Mouse (Mus musculus) heart, embryonic 16.5 days (tissue): ENCODE results near the gene Pon3. TPM values are rescaled to one million over a fixed set of nuclear protein-coding genes. Genes with fewer than 3 reads are reported as not detected.

Experiments
- ATAC-seq: fragments of 200-750 bp; cut with Nextera tagmentation; replicated peaks from 2 replicates; pipeline ENCODE4 v1.8.0; 2017; ENCODE audit warnings: moderate number of reproducible peaks; ENCODE audit not compliant: insufficient read depth, low FRiP score; ENCODE audit errors: extremely low read depth
- H3K27ac ChIP-seq: fragments of 300-500 bp; sonication (generic); 2 replicates; pipeline ENCODE4 v1.5.1; 2014; ENCODE audit warnings: mild to moderate bottlenecking, low read length, control low read depth, moderate library complexity
- H3K27me3 ChIP-seq: fragments of 300-500 bp; sonication (generic); 2 replicates; pipeline ENCODE4 v1.6.1; 2014; ENCODE audit warnings: low read length, mixed read lengths; ENCODE audit not compliant: control insufficient read depth, insufficient read depth
- H3K36me3 ChIP-seq: fragments of 300-500 bp; sonication (generic); 2 replicates; pipeline ENCODE4 v1.6.1; 2014; ENCODE audit not compliant: control insufficient read depth, insufficient read depth
- H3K4me1 ChIP-seq: fragments of 300-500 bp; sonication (generic); 2 replicates; pipeline ENCODE4 v1.6.1; 2014; ENCODE audit warnings: low read length, mixed read lengths; ENCODE audit not compliant: control insufficient read depth, insufficient read depth
- H3K4me2 ChIP-seq: fragments of 300-500 bp; sonication (generic); 2 replicates; pipeline ENCODE4 v1.6.1; 2014; ENCODE audit warnings: low read depth, mild to moderate bottlenecking, control low read depth, low read length
- H3K4me3 ChIP-seq: fragments of 300-500 bp; sonication (generic); 2 replicates; pipeline ENCODE4 v1.5.1; 2014; ENCODE audit warnings: mild to moderate bottlenecking, control low read depth, low read length
- H3K9ac ChIP-seq: fragments of 300-500 bp; sonication (generic); 2 replicates; pipeline ENCODE4 v1.6.1; 2014; ENCODE audit warnings: low read length, control low read depth
- H3K9me3 ChIP-seq: fragments of 300-500 bp; sonication (generic); replicated peaks from 2 replicates; pipeline ENCODE4 v1.6.1; 2016; ENCODE audit warnings: low read length; ENCODE audit not compliant: control insufficient read depth
- WGBS: fragments of 180-500 bp; shearing (Covaris S2); extraction: QIAGEN DNeasy Blood & Tissue Kit; methylation state at CpG from one replicate; pipeline ENCODE4 v1.1.7; 2014; 5-methylcytosine and 5-hydroxymethylcytosine counted together
- polyA plus RNA-seq: library from polyadenylated mRNA; unstranded; fragments of >200 nt; fragmentation: Nextera tagmentation; extraction: Ambion mirVana; gene quantifications from 2 replicates; pipeline ENCODE4 v1.2.1, GENCODE M21; 2015

Pon3 gene
- polyA plus RNA-seq, 1 experiment from 2014 or later: 36.8 TPM

- Histone ChIP-seq H3K27ac (no peak overlapping the region), H3K4me1 (no peaks in the 10 kb centered on the region), H3K36me3 (no peaks in the 10 kb centered on the region), H3K4me2 (no peak overlapping the region), H3K4me3 (no peak overlapping the region), H3K9me3 (no peaks in the 10 kb centered on the region), H3K9ac (no peak overlapping the region), H3K27me3 (no peaks in the 10 kb centered on the region)
- 85% methylated on average over 5 of the region's 5 CpGs for WGBS
- ATAC-seq: no peak
These were observed 57.5 kb downstream of the Pon3 start for GRCm38 (mm10) chr6:5198590-5198989.

- ATAC-seq: no peak
- H3K4me3 ChIP-seq: no peak within 1 kb of the TSS
- H3K27me3 ChIP-seq: no peaks in the 10 kb centered on the region
- no peaks in the 10 kb centered on the region for H3K9me3 ChIP-seq
- peaks cover 5% of the 10 kb centered on the region; the same call in 1 of the 2 replicates for H3K4me1 ChIP-seq
- 42% methylated on average over 5 of the region's 5 CpGs for WGBS
- H3K36me3 ChIP-seq: no peaks in the 10 kb centered on the region
- H3K4me2 ChIP-seq: no peak within 1 kb of the TSS
- no peak within 1 kb of the TSS for H3K9ac ChIP-seq
- H3K27ac ChIP-seq: no peak within 1 kb of the TSS
These were observed 62.4 kb downstream of the Pon3 start, which contains the start of gene Pon1 for GRCm38 (mm10) chr6:5193693-5194092. Gene Pon1, minus strand, starts transcription at chr6:5193946.

GRCm38 (mm10) chr6:5190761-5191160, 65.3 kb downstream of the Pon3 start:
- H3K4me3 ChIP-seq: no peak overlapping the region
- H3K4me2 ChIP-seq: no peak overlapping the region
- H3K27me3 ChIP-seq: no peaks in the 10 kb centered on the region
- ATAC-seq: no peak
- 67% methylated on average over 4 of the region's 4 CpGs for WGBS
- H3K9me3 ChIP-seq: no peaks in the 10 kb centered on the region
- H3K4me1 ChIP-seq: peaks cover 5% of the 10 kb centered on the region; the same call in 1 of the 2 replicates
- no peaks in the 10 kb centered on the region for H3K36me3 ChIP-seq
- H3K27ac ChIP-seq: no peak overlapping the region
- H3K9ac ChIP-seq: no peak overlapping the region

- Histone ChIP-seq H3K4me2 (no peak overlapping the region), H3K27ac (no peak overlapping the region), H3K27me3 (no peaks in the 10 kb centered on the region), H3K4me3 (no peak overlapping the region), H3K36me3 (no peaks in the 10 kb centered on the region), H3K9ac (no peak overlapping the region), H3K9me3 (no peaks in the 10 kb centered on the region), H3K4me1 (peaks cover 5% of the 10 kb centered on the region; the same call in 1 of the 2 replicates)
- 27% methylated on average over 4 of the region's 4 CpGs for WGBS
- no peak; the same call in 1 of the 2 replicates for ATAC-seq
These were observed 66.6 kb downstream of the Pon3 start for GRCm38 (mm10) chr6:5189507-5189906.

GRCm38 (mm10) chr6:5188938-5189337, 67.1 kb downstream of the Pon3 start:
- 79% methylated on average over 6 of the region's 6 CpGs for WGBS
- Histone ChIP-seq H3K4me3 (no peak overlapping the region), H3K27ac (no peak overlapping the region), H3K4me2 (no peak overlapping the region), H3K27me3 (no peaks in the 10 kb centered on the region), H3K9ac (no peak overlapping the region), H3K4me1 (peaks cover 5% of the 10 kb centered on the region; the same call in 1 of the 2 replicates), H3K36me3 (no peaks in the 10 kb centered on the region), H3K9me3 (no peaks in the 10 kb centered on the region)
- ATAC-seq: no peak

- Histone ChIP-seq H3K4me1 (peaks cover 5% of the 10 kb centered on the region; the same call in 1 of the 2 replicates), H3K27me3 (no peaks in the 10 kb centered on the region), H3K4me2 (no peak overlapping the region), H3K4me3 (no peak overlapping the region), H3K9me3 (no peaks in the 10 kb centered on the region), H3K27ac (no peak overlapping the region), H3K9ac (no peak overlapping the region), H3K36me3 (no peaks in the 10 kb centered on the region)
- 77% methylated on average over 5 of the region's 5 CpGs for WGBS
- no peak for ATAC-seq
These were observed 68.0 kb downstream of the Pon3 start for GRCm38 (mm10) chr6:5188036-5188435.

GRCm38 (mm10) chr6:5187586-5187985, 68.5 kb downstream of the Pon3 start:
- no peak overlapping the region for H3K4me3 ChIP-seq
- no peak for ATAC-seq
- H3K4me2 ChIP-seq: no peak overlapping the region
- H3K27ac ChIP-seq: no peak overlapping the region
- 83% methylated on average over 6 of the region's 6 CpGs for WGBS
- H3K9ac ChIP-seq: no peak overlapping the region
- no peaks in the 10 kb centered on the region for H3K36me3 ChIP-seq
- no peaks in the 10 kb centered on the region for H3K27me3 ChIP-seq
- H3K9me3 ChIP-seq: no peaks in the 10 kb centered on the region
- peaks cover 5% of the 10 kb centered on the region; the same call in 1 of the 2 replicates for H3K4me1 ChIP-seq

GRCm38 (mm10) chr6:5186229-5186950, 69.7 kb downstream of the Pon3 start:
- Histone ChIP-seq H3K27me3 (no peaks in the 10 kb centered on the region), H3K4me3 (no peak overlapping the region), H3K9ac (no peak overlapping the region), H3K36me3 (no peaks in the 10 kb centered on the region), H3K4me2 (no peak overlapping the region), H3K9me3 (no peaks in the 10 kb centered on the region), H3K27ac (no peak overlapping the region), H3K4me1 (peaks cover 5% of the 10 kb centered on the region; the same call in 1 of the 2 replicates)
- 71% methylated on average over 7 of the region's 7 CpGs for whole genome bisulfite sequencing
- ATAC-seq: no peak

- Histone ChIP-seq H3K27me3 (no peaks in the 10 kb centered on the region), H3K9ac (no peak overlapping the region), H3K36me3 (no peaks in the 10 kb centered on the region), H3K4me2 (no peak overlapping the region), H3K4me3 (no peak overlapping the region), H3K27ac (no peak overlapping the region), H3K4me1 (no peaks in the 10 kb centered on the region), H3K9me3 (no peaks in the 10 kb centered on the region)
- no peak for ATAC-seq
- WGBS: 66% methylated on average over 5 of the region's 5 CpGs
These were observed 75.4 kb downstream of the Pon3 start for GRCm38 (mm10) chr6:5180645-5181044.
